Mouse (Mus musculus) erythroblast, embryonic 14.5 days (primary cell): ENCODE results near the gene March2.

ENCODE experiments used
- GATA1 ChIP-seq: IDR thresholded peaks from 2 replicates; pipeline ENCODE4 v1.6.1; 2012; ENCODE audit warnings: low read length, inconsistent platforms, mixed read lengths
- TAL1 ChIP-seq: IDR thresholded peaks from 3 replicates; pipeline ENCODE4 v1.6.1; 2012; ENCODE audit warnings: low read length, inconsistent platforms, mixed read lengths

- TF ChIP-seq GATA1 (no peak), TAL1 (no peak)
These were observed 36.7 kb downstream of the March2 start for GRCm38 (mm10) chr17:33681767-33682166.
